Mouse (Mus musculus) retina, embryonic 14.5 days (tissue): Measurements from ENCODE around the gene Syk.

Experiments used
- DNase-seq: peaks from one replicate; pipeline ENCODE4 v3.0.0-alpha.2; 2015; ENCODE audit warnings: low spot score

Syk gene

GRCm38 (mm10) chr13:52582878-52583661, at the start of gene Syk:
Syk (plus strand) TSS chr13:52583173.
- peak; percentile 70 for DNase-seq

- no peak for DNase-seq
Measured at GRCm38 (mm10) chr13:52533644-52534043, 49.3 kb upstream of the Syk start.

GRCm38 (mm10) chr13:52535542-52535941, 47.4 kb upstream of the Syk start:
- DNase-seq: peak; percentile 93

GRCm38 (mm10) chr13:52537754-52538587, 45.0 kb upstream of the Syk start:
- DNase-seq: no peak

GRCm38 (mm10) chr13:52538588-52539116, 44.3 kb upstream of the Syk start:
- DNase-seq: no peak

GRCm38 (mm10) chr13:52539461-52539860, 43.5 kb upstream of the Syk start:
- DNase-seq: no peak

- DNase-seq: no peak
Measured at GRCm38 (mm10) chr13:52541385-52542035, 41.5 kb upstream of the Syk start.

GRCm38 (mm10) chr13:52542036-52542526, 40.9 kb upstream of the Syk start:
- DNase-seq: no peak

GRCm38 (mm10) chr13:52542636-52543035, 40.3 kb upstream of the Syk start:
- no peak for DNase-seq

- DNase-seq: no peak
Measured at GRCm38 (mm10) chr13:52546288-52546687, 36.7 kb upstream of the Syk start.

GRCm38 (mm10) chr13:52550690-52551193, 32.2 kb upstream of the Syk start:
- no peak for DNase-seq

GRCm38 (mm10) chr13:52551275-52551674, 31.7 kb upstream of the Syk start:
- DNase-seq: no peak

- DNase-seq: no peak
Measured at GRCm38 (mm10) chr13:52552822-52553477, 30.0 kb upstream of the Syk start.

- DNase-seq: no peak
Measured at GRCm38 (mm10) chr13:52554722-52555121, 28.3 kb upstream of the Syk start.

GRCm38 (mm10) chr13:52557421-52557820, 25.6 kb upstream of the Syk start:
- no peak for DNase-seq

- DNase-seq: no peak
Measured at GRCm38 (mm10) chr13:52561367-52562165, 21.4 kb upstream of the Syk start.

- peak; percentile 56 for DNase-seq
Measured at GRCm38 (mm10) chr13:52562166-52562571, 20.8 kb upstream of the Syk start.

- DNase-seq: peak; percentile 62
Measured at GRCm38 (mm10) chr13:52565103-52565739, 17.8 kb upstream of the Syk start.

- DNase-seq: no peak
Measured at GRCm38 (mm10) chr13:52566188-52566760, 16.7 kb upstream of the Syk start.

- DNase-seq: no peak
Measured at GRCm38 (mm10) chr13:52566777-52567176, 16.2 kb upstream of the Syk start.
